Mouse (Mus musculus): Measurements from ENCODE around the gene Fas. TPM values are rescaled to one million over a fixed set of nuclear protein-coding genes. Genes with fewer than 3 reads are reported as not detected.

The Fas gene
- polyA plus RNA-seq, 1 experiment: not detected

DNA sequence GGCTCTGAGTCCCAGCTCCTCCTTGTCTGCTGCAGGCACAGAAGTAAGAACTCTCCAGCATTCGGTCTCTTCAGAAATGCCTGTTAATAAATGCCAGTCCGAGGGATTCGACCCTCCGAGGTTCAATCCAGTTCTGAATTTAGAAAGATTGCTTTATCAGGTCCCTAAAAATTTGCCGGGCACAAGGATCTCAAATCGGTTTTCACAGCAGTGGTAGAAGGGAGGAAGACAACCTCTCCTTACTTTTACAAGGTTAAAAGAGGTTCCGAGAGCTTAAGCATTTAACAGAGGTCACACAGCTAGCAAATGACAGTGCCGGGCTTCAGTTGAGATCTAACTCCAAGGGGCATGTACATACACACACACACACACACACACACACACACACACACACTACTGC, 913 bp downstream of the Fas start:
- Histone ChIP-seq H3K9me3 (ENCODE audit: control insufficient read depth, low read length) (no peaks in the 10 kb centered on the region), H3K36me3 (ENCODE audit: control insufficient read depth) (no peaks in the 10 kb centered on the region), H3K4me3 (replicated peaks) (no peak overlapping the region), H3K4me1 (ENCODE audit: control insufficient read depth) (peaks cover 3% of the 10 kb centered on the region; the same call in 1 of the 2 replicates), H3K27me3 (ENCODE audit: control insufficient read depth) (peaks cover 2% of the 10 kb centered on the region; the same call in 1 of the 2 replicates)
- TF ChIP-seq TAL1 (IDR thresholded peaks at IDR 0.05; ENCODE audit: low read length): no peak
- no peak for TF ChIP-seq GATA1 (IDR thresholded peaks at IDR 0.05; ENCODE audit: low read length)

DNA sequence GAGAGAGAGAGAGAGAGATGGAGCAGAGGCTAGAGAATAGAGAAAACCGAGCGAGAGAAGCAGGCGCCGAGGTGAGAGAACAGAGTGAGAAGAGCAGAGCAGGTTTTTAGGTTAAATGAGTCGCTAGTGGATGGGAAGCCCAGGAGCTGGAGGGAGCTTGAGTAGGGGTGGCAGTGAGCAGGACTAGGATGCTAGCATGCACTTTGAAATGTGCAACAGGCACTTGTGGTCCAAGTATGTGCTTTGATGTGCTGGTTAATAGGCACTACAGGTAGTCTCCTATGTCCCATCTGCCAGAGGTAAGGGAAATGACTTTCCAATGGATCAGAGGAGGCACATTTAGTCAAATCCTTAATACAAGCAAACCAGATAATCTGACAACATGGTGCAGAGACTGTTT, 1.5 kb downstream of the Fas start:
- H3K9me3 ChIP-seq (ENCODE audit: control insufficient read depth, low read length): no peaks in the 10 kb centered on the region
- no peak overlapping the region for H3K4me3 ChIP-seq (replicated peaks)
- TF ChIP-seq GATA1 (IDR thresholded peaks at IDR 0.05; ENCODE audit: low read length): no peak
- no peak for TF ChIP-seq TAL1 (IDR thresholded peaks at IDR 0.05; ENCODE audit: low read length)
- peaks cover 3% of the 10 kb centered on the region; the same call in 1 of the 2 replicates for H3K4me1 ChIP-seq (ENCODE audit: control insufficient read depth)
- H3K36me3 ChIP-seq (ENCODE audit: control insufficient read depth): no peaks in the 10 kb centered on the region
- peaks cover 2% of the 10 kb centered on the region; the same call in 1 of the 2 replicates for H3K27me3 ChIP-seq (ENCODE audit: control insufficient read depth)

DNA sequence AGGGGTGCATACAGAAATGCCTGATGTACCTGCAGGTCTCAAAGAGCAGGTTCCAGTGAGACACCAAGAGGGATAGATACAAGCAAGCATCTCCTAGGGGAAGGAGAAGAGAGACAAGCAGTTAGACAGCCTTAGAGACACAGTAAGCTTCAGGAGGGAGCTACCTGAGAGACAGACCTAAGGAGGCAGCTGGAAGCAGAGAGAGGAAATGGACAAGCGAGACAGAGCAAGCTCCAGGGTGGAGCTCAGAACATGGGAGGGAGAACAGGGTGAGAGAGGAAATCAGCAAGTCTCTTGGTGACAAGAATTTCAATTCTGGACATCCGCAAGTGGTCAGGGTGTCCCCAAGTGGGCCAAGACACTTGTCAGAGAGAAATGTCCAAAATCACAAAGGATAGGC, 2.2 kb downstream of the Fas start:
- TF ChIP-seq GATA1 (IDR thresholded peaks at IDR 0.05; ENCODE audit: low read length): no peak
- no peak for TF ChIP-seq TAL1 (IDR thresholded peaks at IDR 0.05; ENCODE audit: low read length)
- Histone ChIP-seq H3K4me3 (replicated peaks) (no peak overlapping the region), H3K4me1 (ENCODE audit: control insufficient read depth) (peaks cover 3% of the 10 kb centered on the region; the same call in 1 of the 2 replicates)

DNA sequence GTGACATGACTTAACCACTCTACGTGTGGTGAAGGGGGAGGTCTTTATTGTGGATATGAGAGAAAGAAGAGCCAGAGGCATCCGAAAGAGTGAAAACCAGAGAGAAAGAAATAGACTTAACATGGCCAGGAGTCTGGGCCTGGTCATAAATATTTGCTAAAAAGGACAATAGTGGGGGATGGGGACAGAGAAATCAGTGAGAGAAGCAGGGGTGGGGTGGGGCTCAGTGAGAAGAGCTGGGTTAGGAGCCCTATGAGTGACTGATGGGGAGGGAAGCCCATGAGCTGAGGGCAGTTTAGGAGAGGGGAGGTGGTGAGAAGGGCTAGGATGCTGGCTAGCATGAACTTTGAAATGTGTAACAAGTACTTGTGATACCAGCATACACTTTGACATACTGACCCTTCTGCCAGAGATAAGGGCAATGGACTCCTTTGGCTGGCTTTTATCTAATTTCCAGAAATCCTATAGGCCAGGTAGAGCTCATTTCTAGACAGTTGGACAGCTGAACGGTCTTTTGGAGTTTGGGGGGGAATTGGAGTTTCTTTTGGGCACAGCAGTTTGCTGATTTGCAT, 3.0 kb downstream of the Fas start:
- Histone ChIP-seq H3K36me3 (ENCODE audit: control insufficient read depth) (no peaks in the 10 kb centered on the region), H3K4me3 (replicated peaks) (no peak overlapping the region), H3K4me1 (ENCODE audit: control insufficient read depth) (peaks cover 3% of the 10 kb centered on the region; the same call in 1 of the 2 replicates), H3K9me3 (ENCODE audit: control insufficient read depth, low read length) (no peaks in the 10 kb centered on the region), H3K27me3 (ENCODE audit: control insufficient read depth) (peaks cover 2% of the 10 kb centered on the region; the same call in 1 of the 2 replicates)
- TF ChIP-seq GATA1 (IDR thresholded peaks at IDR 0.05; ENCODE audit: low read length) (no peak), TAL1 (IDR thresholded peaks at IDR 0.05; ENCODE audit: low read length) (no peak)

More for the DNA sequence above, 2.2 kb downstream of the Fas start:
- no peaks in the 10 kb centered on the region for H3K36me3 ChIP-seq (ENCODE audit: control insufficient read depth)
- H3K9me3 ChIP-seq (ENCODE audit: control insufficient read depth, low read length): no peaks in the 10 kb centered on the region
- H3K27me3 ChIP-seq (ENCODE audit: control insufficient read depth): peaks cover 2% of the 10 kb centered on the region; the same call in 1 of the 2 replicates

GRCm38 (mm10) chr19:34295442-34295841, 5.0 kb downstream of the Fas start:
- H3K9me3 ChIP-seq (ENCODE audit: control insufficient read depth, low read length): no peaks in the 10 kb centered on the region
- H3K36me3 ChIP-seq (ENCODE audit: control insufficient read depth): no peaks in the 10 kb centered on the region
- H3K4me3 ChIP-seq (replicated peaks): no peak overlapping the region
- peaks cover 2% of the 10 kb centered on the region; the same call in 1 of the 2 replicates for H3K4me1 ChIP-seq (ENCODE audit: control insufficient read depth)
- peaks cover 2% of the 10 kb centered on the region; the same call in 1 of the 2 replicates for H3K27me3 ChIP-seq (ENCODE audit: control insufficient read depth)
- TF ChIP-seq GATA1 (IDR thresholded peaks at IDR 0.05; ENCODE audit: low read length) (no peak), TAL1 (IDR thresholded peaks at IDR 0.05; ENCODE audit: low read length) (no peak)

DNA sequence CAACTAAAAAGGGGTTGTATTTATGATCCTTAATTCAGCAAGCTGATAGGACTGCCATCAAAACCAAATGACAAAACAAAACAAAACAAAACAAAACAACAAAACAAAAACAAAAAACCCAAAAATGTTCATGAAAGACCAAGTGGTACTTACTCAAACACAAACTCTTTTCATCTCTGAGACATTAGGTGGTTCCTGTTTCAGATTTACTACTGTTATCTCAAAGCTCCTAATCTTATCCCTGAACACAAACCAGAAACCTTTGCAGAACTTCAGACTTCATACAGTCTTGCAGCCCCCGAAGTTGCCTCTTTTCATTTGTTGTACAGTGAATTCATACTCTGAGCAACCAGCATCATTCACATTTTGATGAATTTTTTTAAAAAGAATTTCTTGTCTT, 8.1 kb downstream of the Fas start:
- Histone ChIP-seq H3K36me3 (ENCODE audit: control insufficient read depth) (no peaks in the 10 kb centered on the region), H3K9me3 (ENCODE audit: control insufficient read depth, low read length) (no peaks in the 10 kb centered on the region), H3K4me1 (ENCODE audit: control insufficient read depth) (no peaks in the 10 kb centered on the region), H3K4me3 (replicated peaks) (no peak overlapping the region), H3K27me3 (ENCODE audit: control insufficient read depth) (no peaks in the 10 kb centered on the region)
- no peak for TF ChIP-seq GATA1 (IDR thresholded peaks at IDR 0.05; ENCODE audit: low read length)
- TF ChIP-seq TAL1 (IDR thresholded peaks at IDR 0.05; ENCODE audit: low read length): no peak

DNA sequence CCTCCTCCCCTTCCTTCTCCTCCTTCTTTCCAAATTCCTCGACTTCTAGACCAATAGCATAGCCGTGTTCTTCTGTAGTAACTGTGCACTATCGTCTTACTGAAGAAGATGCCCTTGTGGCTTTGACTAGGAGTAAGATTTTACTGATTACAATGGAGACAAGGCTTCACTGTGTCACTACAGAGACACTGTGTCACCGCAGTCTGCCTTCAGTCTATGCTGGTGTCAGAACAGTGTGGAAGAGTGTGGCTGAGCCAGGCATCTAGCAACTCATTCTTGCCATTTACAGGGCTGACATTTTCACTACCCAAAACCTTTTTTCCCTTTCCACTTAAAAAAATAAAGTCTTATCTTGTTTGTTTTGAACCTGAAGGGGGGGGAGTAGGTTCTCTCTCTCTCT, 8.8 kb downstream of the Fas start:
- TF ChIP-seq TAL1 (IDR thresholded peaks at IDR 0.05; ENCODE audit: low read length) (no peak), GATA1 (IDR thresholded peaks at IDR 0.05; ENCODE audit: low read length) (no peak)
- Histone ChIP-seq H3K36me3 (ENCODE audit: control insufficient read depth) (no peaks in the 10 kb centered on the region), H3K27me3 (ENCODE audit: control insufficient read depth) (no peaks in the 10 kb centered on the region), H3K9me3 (ENCODE audit: control insufficient read depth, low read length) (no peaks in the 10 kb centered on the region), H3K4me1 (ENCODE audit: control insufficient read depth) (no peaks in the 10 kb centered on the region), H3K4me3 (replicated peaks) (no peak overlapping the region)

DNA sequence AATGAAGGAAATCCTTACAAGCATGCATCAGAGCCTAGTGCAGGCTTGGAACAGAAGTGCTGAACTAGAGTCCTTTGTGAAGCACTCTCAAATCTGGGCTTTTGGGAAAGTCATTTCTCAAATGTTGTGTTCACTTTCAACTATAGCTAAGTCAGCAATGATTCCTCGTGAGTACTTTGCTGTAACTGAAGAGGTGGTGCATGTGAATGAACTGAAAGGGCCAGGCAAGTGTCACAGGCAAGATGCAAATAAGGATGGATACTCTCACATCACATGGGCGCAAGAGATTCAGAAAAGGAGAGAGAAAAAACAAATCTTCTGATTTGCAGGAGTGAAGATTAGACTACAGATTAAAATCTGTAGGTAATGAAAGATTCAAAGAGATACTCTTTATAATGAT, 10.0 kb downstream of the Fas start:
- H3K4me3 ChIP-seq (replicated peaks): no peak overlapping the region
- no peaks in the 10 kb centered on the region for H3K4me1 ChIP-seq (ENCODE audit: control insufficient read depth)
- no peaks in the 10 kb centered on the region for H3K36me3 ChIP-seq (ENCODE audit: control insufficient read depth)
- H3K9me3 ChIP-seq (ENCODE audit: control insufficient read depth, low read length): no peaks in the 10 kb centered on the region
- H3K27me3 ChIP-seq (ENCODE audit: control insufficient read depth): no peaks in the 10 kb centered on the region
- TF ChIP-seq GATA1 (IDR thresholded peaks at IDR 0.05; ENCODE audit: low read length): no peak
- no peak for TF ChIP-seq TAL1 (IDR thresholded peaks at IDR 0.05; ENCODE audit: low read length)

- Histone ChIP-seq H3K9me3 (ENCODE audit: control insufficient read depth, low read length) (no peaks in the 10 kb centered on the region), H3K4me3 (replicated peaks) (no peak overlapping the region), H3K27me3 (ENCODE audit: control insufficient read depth) (no peaks in the 10 kb centered on the region), H3K36me3 (ENCODE audit: control insufficient read depth) (no peaks in the 10 kb centered on the region), H3K4me1 (ENCODE audit: control insufficient read depth) (no peaks in the 10 kb centered on the region)
- TF ChIP-seq GATA1 (IDR thresholded peaks at IDR 0.05; ENCODE audit: low read length): no peak
- TF ChIP-seq TAL1 (IDR thresholded peaks at IDR 0.05; ENCODE audit: low read length): no peak
Measured at GRCm38 (mm10) chr19:34304917-34305316, 14.5 kb downstream of the Fas start.

DNA sequence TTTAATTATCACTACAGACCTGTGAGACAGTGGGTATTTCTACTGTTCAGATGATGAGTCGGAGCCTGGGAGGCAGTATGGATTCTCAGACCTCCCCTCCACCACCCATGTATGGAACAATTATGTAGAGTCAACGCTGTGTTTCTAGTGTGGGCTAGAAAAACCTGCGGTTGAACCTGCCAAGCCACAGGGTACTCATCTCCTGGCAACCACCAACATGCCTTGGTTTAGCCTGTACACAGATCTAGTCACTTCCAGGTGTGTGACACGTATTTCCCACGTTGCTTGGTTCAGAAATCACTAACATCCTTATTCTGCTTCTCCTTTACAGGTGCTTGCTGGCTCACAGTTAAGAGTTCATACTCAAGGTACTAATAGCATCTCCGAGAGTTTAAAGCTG, 16.3 kb downstream of the Fas start:
- TF ChIP-seq GATA1 (IDR thresholded peaks at IDR 0.05; ENCODE audit: low read length): no peak
- TF ChIP-seq TAL1 (IDR thresholded peaks at IDR 0.05; ENCODE audit: low read length): no peak
- H3K4me3 ChIP-seq (replicated peaks): no peak overlapping the region
- no peaks in the 10 kb centered on the region for H3K9me3 ChIP-seq (ENCODE audit: control insufficient read depth, low read length)
- no peaks in the 10 kb centered on the region for H3K4me1 ChIP-seq (ENCODE audit: control insufficient read depth)
- no peaks in the 10 kb centered on the region for H3K27me3 ChIP-seq (ENCODE audit: control insufficient read depth)
- no peaks in the 10 kb centered on the region for H3K36me3 ChIP-seq (ENCODE audit: control insufficient read depth)
